In genomic region chr11:87710262-87710615, GRCm38 (mm10) we compare ENCODE assay signal across 8 mouse cellular contexts. TPM values are rescaled to one million over a fixed set of nuclear protein-coding genes. Genes with fewer than 3 reads are reported as not detected.
DNase-seq lines count a peak whose midpoint lies in the region; ATAC-seq and TF ChIP-seq lines count a peak whose summit lies in the region.

No protein-coding gene starts in this region.

- H3K4me2 ChIP-seq in hindbrain, embryonic 12.5 days (replicated peaks): peak overlapping the region; percentile 41
- H3K4me2 ChIP-seq in liver, postnatal 0 days (ENCODE audit: low read depth, low read length): peak overlapping the region; percentile 57

- no peak for TF ChIP-seq CTCF in E14TG2a.4 (conservative IDR thresholded peaks at IDR 0.05; ENCODE audit: low read length)
- TF ChIP-seq CTCF in liver, postnatal 0 days (IDR thresholded peaks at IDR 0.05; ENCODE audit: low read depth): no peak

- no peak for DNase-seq in liver, postnatal 0 days
- DNase-seq in adrenal gland, adult 8-10 months: no peak
- DNase-seq in left cerebral cortex, adult 9 months (ENCODE audit: low spot score in 2 of 2): no peak
- no peak for DNase-seq in natural killer cell, adult 2 months (ENCODE audit: low spot score in 2 of 2)

- H3K9ac ChIP-seq in hindbrain, embryonic 12.5 days: 0 out of 2 replicates have a peak overlapping the region, but pooled peaks have one; percentile 25
- H3K9ac ChIP-seq in liver, postnatal 0 days (replicated peaks): no peak overlapping the region

- H3K4me1 ChIP-seq in erythroblast, embryonic 14.5 days (ENCODE audit: control insufficient read depth): peaks cover 72% of the 10 kb centered on the region
- peaks cover 57% of the 10 kb centered on the region for H3K4me1 ChIP-seq in E14TG2a.4 (replicated peaks; ENCODE audit: low read depth, low read length)
- peaks cover 14% of the 10 kb centered on the region; the same call in 1 of the 2 replicates for H3K4me1 ChIP-seq in hindbrain, embryonic 12.5 days
- peaks cover 38% of the 10 kb centered on the region for H3K4me1 ChIP-seq in liver, postnatal 0 days (ENCODE audit: insufficient read depth)

- 48% methylated on average over 7 of the region's 7 CpGs for WGBS in hindbrain, embryonic 12.5 days
- WGBS in liver, postnatal 0 days (ENCODE audit: insufficient replicate concordance): 63% methylated on average over 7 of the region's 7 CpGs

- peak overlapping the region; percentile 37 for H3K4me3 ChIP-seq in erythroblast, embryonic 14.5 days (replicated peaks)
- H3K4me3 ChIP-seq in E14TG2a.4 (replicated peaks; ENCODE audit: low read length): peak overlapping the region; percentile 68
- no peak overlapping the region for H3K4me3 ChIP-seq in hindbrain, embryonic 12.5 days
- peak overlapping the region; percentile 29; the same call in 1 of the 2 replicates for H3K4me3 ChIP-seq in liver, postnatal 0 days (ENCODE audit: low read depth, low read length)

- peaks cover 2% of the 10 kb centered on the region; the same call in 1 of the 2 replicates for H3K36me3 ChIP-seq in erythroblast, embryonic 14.5 days (ENCODE audit: control insufficient read depth)
- H3K36me3 ChIP-seq in E14TG2a.4 (ENCODE audit: insufficient read depth, low read length): no peaks in the 10 kb centered on the region
- no peaks in the 10 kb centered on the region for H3K36me3 ChIP-seq in hindbrain, embryonic 12.5 days
- no peaks in the 10 kb centered on the region for H3K36me3 ChIP-seq in liver, postnatal 0 days (replicated peaks; ENCODE audit: insufficient read depth, low read length)

- TF ChIP-seq EP300 in liver, postnatal 0 days (IDR thresholded peaks at IDR 0.05; ENCODE audit: low read depth): no peak

- ATAC-seq in erythroblast, adult 5-6 weeks (replicated peaks; ENCODE audit: low FRiP score, poor library complexity, severe bottlenecking): no peak
- ATAC-seq in hindbrain, embryonic 12.5 days (ENCODE audit: low FRiP score): no peak
- no peak for ATAC-seq in liver, postnatal 0 days

- H3K27me3 ChIP-seq in erythroblast, embryonic 14.5 days (ENCODE audit: control insufficient read depth): no peaks in the 10 kb centered on the region
- H3K27me3 ChIP-seq in E14TG2a.4 (ENCODE audit: insufficient read depth, low read length): peaks cover 69% of the 10 kb centered on the region
- peaks cover 25% of the 10 kb centered on the region for H3K27me3 ChIP-seq in hindbrain, embryonic 12.5 days
- H3K27me3 ChIP-seq in liver, postnatal 0 days (ENCODE audit: insufficient read depth, low read length): no peaks in the 10 kb centered on the region

- no peaks in the 10 kb centered on the region for H3K9me3 ChIP-seq in erythroblast, embryonic 14.5 days (ENCODE audit: control insufficient read depth, low read length)
- H3K9me3 ChIP-seq in E14TG2a.4 (ENCODE audit: low read length): no peaks in the 10 kb centered on the region
- H3K9me3 ChIP-seq in hindbrain, embryonic 12.5 days (replicated peaks): no peaks in the 10 kb centered on the region
- H3K9me3 ChIP-seq in liver, postnatal 0 days (ENCODE audit: low read length): no peaks in the 10 kb centered on the region

- H3K27ac ChIP-seq in hindbrain, embryonic 12.5 days: no peak overlapping the region
- H3K27ac ChIP-seq in liver, postnatal 0 days (ENCODE audit: low read depth): no peak overlapping the region

RNA-seq across cellular contexts. Expression of gene Supt4a, which starts 27.1 kb away (rescaled TPM):
- 4.3 and 5.5 TPM in 2 replicates for polyA plus RNA-seq in erythroblast, embryonic 14.5 days (2012)
- total RNA-seq in erythroblast, adult 5-6 weeks (2015; ENCODE audit: low replicate concordance): 133 and 166 TPM in 2 replicates
- 103 and 121 TPM in 2 replicates for total RNA-seq in erythroblast, adult 5-6 weeks (2017; ENCODE audit: low replicate concordance)
- 129 and 141 TPM in 2 replicates for polyA plus RNA-seq in hindbrain, embryonic 12.5 days (2016; fragmentation: Nextera tagmentation; extraction: Ambion mirVana)
- polyA plus RNA-seq in liver, postnatal 0 days (2015; fragmentation: Nextera tagmentation; extraction: Ambion mirVana): 114 and 120 TPM in 2 replicates
- 10 to 100 TPM; 73.7 to 85.1 (median 84.2) TPM for total RNA-seq in adrenal gland, adult 8-10 months (2022)

RNA-seq across cellular contexts. Expression of gene Rnf43, which starts 47.7 kb away (rescaled TPM):
- polyA plus RNA-seq in erythroblast, embryonic 14.5 days (2012): 0.08 and 0.64 TPM in 2 replicates
- total RNA-seq in erythroblast, adult 5-6 weeks (2015; ENCODE audit: low replicate concordance): not detected in 2 replicates
- 0.98 and 1.0 TPM in 2 replicates for total RNA-seq in erythroblast, adult 5-6 weeks (2017; ENCODE audit: low replicate concordance)
- polyA plus RNA-seq in hindbrain, embryonic 12.5 days (2016; fragmentation: Nextera tagmentation; extraction: Ambion mirVana): 2.1 and 4.4 TPM in 2 replicates
- polyA plus RNA-seq in liver, postnatal 0 days (2015; fragmentation: Nextera tagmentation; extraction: Ambion mirVana): 4.2 and 5.8 TPM in 2 replicates
- total RNA-seq in adrenal gland, adult 8-10 months (2022): 10 to 100 TPM in 2 of 4 experiments, 1 to 10 TPM in 2; 4.8 to 17.8 (median 10.7) TPM

RNA-seq across cellular contexts. Expression of gene Tspoap1, which starts 50.1 kb away (rescaled TPM):
- 0.47 and 0.71 TPM in 2 replicates for polyA plus RNA-seq in erythroblast, embryonic 14.5 days (2012)
- total RNA-seq in erythroblast, adult 5-6 weeks (2015; ENCODE audit: low replicate concordance): 4.2 and 5.4 TPM in 2 replicates
- 5.4 and 16.6 TPM in 2 replicates for total RNA-seq in erythroblast, adult 5-6 weeks (2017; ENCODE audit: low replicate concordance)
- 30.5 and 32.7 TPM in 2 replicates for polyA plus RNA-seq in hindbrain, embryonic 12.5 days (2016; fragmentation: Nextera tagmentation; extraction: Ambion mirVana)
- 0.59 and 1.2 TPM in 2 replicates for polyA plus RNA-seq in liver, postnatal 0 days (2015; fragmentation: Nextera tagmentation; extraction: Ambion mirVana)
- 10 to 100 TPM in 2 of 4 experiments, 1 to 10 TPM in 2; 5.9 to 32.3 (median 18.0) TPM for total RNA-seq in adrenal gland, adult 8-10 months (2022)

Comparison
In these comparisons a context has a peak if more than half of its experiments do, and no peak if none do; other contexts are left out.
1. RNA of gene Supt4a, which starts 27.1 kb away (polyA plus RNA-seq): 129 to 141 TPM in hindbrain, embryonic 12.5 days and 114 to 120 TPM in liver, postnatal 0 days; 4.3 to 5.5 TPM in erythroblast, embryonic 14.5 days; every median in the first group is over 10 times any median in the second.
2. RNA of gene Tspoap1, which starts 50.1 kb away (polyA plus RNA-seq): 30.5 to 32.7 TPM in hindbrain, embryonic 12.5 days; 0.59 to 1.2 TPM in liver, postnatal 0 days and 0.47 to 0.71 TPM in erythroblast, embryonic 14.5 days; every median in the first group is over 10 times any median in the second.